Mouse (Mus musculus) hindbrain, embryonic 11.5 days (tissue): Measurements from ENCODE around the gene Gfi1b. TPM values are rescaled to one million over a fixed set of nuclear protein-coding genes. Genes with fewer than 3 reads are reported as not detected.

ENCODE experiments used
- ATAC-seq: fragments of 200-750 bp; cut with Nextera tagmentation; 2 replicates; pipeline ENCODE4 v1.8.0; 2017; ENCODE audit warnings: mild to moderate bottlenecking, moderate TSS enrichment, moderate library complexity; ENCODE audit not compliant: low FRiP score
- DNase-seq: peaks from one replicate; pipeline ENCODE4 v3.0.0-alpha.2; 2015; ENCODE audit warnings: low spot score
- H3K27ac ChIP-seq: fragments of 300-500 bp; sonication (generic); 2 replicates; pipeline ENCODE4 v1.5.1; 2014; ENCODE audit warnings: mild to moderate bottlenecking, low read depth, low read length
- H3K27me3 ChIP-seq: fragments of 300-500 bp; sonication (generic); 2 replicates; pipeline ENCODE4 v1.6.1; 2014; ENCODE audit warnings: mild to moderate bottlenecking, low read length, moderate library complexity, mixed read lengths; ENCODE audit not compliant: control insufficient read depth, insufficient read depth
- H3K36me3 ChIP-seq: fragments of 300-500 bp; sonication (generic); 2 replicates; pipeline ENCODE4 v1.6.1; 2014; ENCODE audit warnings: mild to moderate bottlenecking, low read length, moderate library complexity, mixed read lengths; ENCODE audit not compliant: control insufficient read depth, insufficient read depth
- H3K4me1 ChIP-seq: fragments of 300-500 bp; sonication (generic); replicated peaks from 2 replicates; pipeline ENCODE4 v1.6.1; 2014; ENCODE audit warnings: low read length, mixed read lengths; ENCODE audit not compliant: control insufficient read depth, insufficient read depth
- H3K4me2 ChIP-seq: fragments of 300-500 bp; sonication (generic); replicated peaks from 2 replicates; pipeline ENCODE4 v1.6.1; 2014; ENCODE audit warnings: mild to moderate bottlenecking, low read depth, low read length
- H3K4me3 ChIP-seq: fragments of 300-500 bp; sonication (generic); 2 replicates; pipeline ENCODE4 v1.5.1; 2014; ENCODE audit warnings: low read depth, low read length
- H3K9ac ChIP-seq: fragments of 300-500 bp; sonication (generic); 2 replicates; pipeline ENCODE4 v1.6.1; 2014; ENCODE audit warnings: low read depth, low read length
- H3K9me3 ChIP-seq: fragments of 300-500 bp; sonication (generic); 2 replicates; pipeline ENCODE4 v1.6.1; 2016; ENCODE audit warnings: low read length; ENCODE audit not compliant: control insufficient read depth
- WGBS: fragments of 180-500 bp; shearing (Covaris S2); extraction: QIAGEN DNeasy Blood & Tissue Kit; methylation state at CpG from one replicate; pipeline ENCODE4 v1.1.7; 2014; 5-methylcytosine and 5-hydroxymethylcytosine counted together
- polyA plus RNA-seq: library from polyadenylated mRNA; unstranded; fragments of >200 nt; fragmentation: Nextera tagmentation; extraction: Ambion mirVana; gene quantifications from 2 replicates; pipeline ENCODE4 v1.2.1, GENCODE M21; 2014

The Gfi1b gene
- polyA plus RNA-seq, 1 experiment from 2014 or later: 3.1 TPM

DNA sequence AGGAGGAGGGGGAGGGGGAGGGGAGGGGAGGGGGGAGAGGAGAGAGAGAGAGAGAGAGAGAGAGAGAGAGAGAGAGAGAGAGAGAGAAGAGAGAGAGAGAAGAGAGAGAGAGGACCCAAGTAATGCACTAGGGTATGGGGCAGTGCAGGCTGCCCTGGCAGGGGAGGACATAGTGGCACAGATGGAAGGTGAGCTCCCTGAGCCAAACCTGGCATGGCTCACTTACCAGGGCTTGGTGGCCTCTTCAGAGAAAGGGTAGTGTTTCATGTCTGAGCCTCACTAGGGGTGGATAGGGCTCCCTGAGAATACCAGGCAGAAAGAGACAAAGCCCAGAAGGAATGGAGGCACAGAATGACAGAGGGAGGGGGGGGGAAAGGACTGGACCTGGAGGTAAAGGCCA lies 58.0 kb downstream of the Gfi1b start:
- no peak for DNase-seq
- Histone ChIP-seq H3K9me3 (no peaks in the 10 kb centered on the region), H3K36me3 (peaks cover 5% of the 10 kb centered on the region; the same call in 1 of the 2 replicates), H3K27ac (no peak overlapping the region), H3K4me1 (no peaks in the 10 kb centered on the region), H3K27me3 (no peaks in the 10 kb centered on the region), H3K4me3 (no peak overlapping the region), H3K4me2 (no peak overlapping the region), H3K9ac (no peak overlapping the region)
- ATAC-seq: no peak

DNA sequence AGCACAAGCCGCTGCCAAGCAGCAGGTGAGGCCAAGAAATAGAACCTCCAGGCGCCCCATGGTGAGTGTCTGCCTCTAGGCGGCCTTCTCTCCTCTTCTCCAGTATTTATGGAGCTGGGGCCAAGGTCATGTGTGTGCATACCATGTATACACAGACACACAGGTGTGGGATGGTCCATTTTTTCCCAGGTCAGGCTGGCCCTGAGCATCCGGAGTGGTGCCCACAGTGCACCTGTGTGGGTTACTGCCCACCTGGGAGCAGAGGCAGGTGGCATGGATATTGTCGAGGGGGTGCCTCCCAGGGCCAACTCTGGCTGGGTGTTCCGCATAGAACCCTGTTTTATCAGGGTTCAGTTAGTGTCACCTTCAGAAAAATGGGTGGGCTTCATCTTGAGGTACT lies 58.5 kb downstream of the Gfi1b start, which contains the start of gene Cel:
Gene Cel, minus strand, starts transcription at position 101 of the 400 bp plus-strand sequence.
- DNase-seq (no peak), ATAC-seq (no peak)

More for the DNA sequence above, 58.5 kb downstream of the Gfi1b start, which contains the start of gene Cel:
- Histone ChIP-seq H3K9me3 (no peaks in the 10 kb centered on the region), H3K4me3 (no peak within 1 kb of the TSS), H3K27ac (no peak within 1 kb of the TSS), H3K36me3 (peaks cover 5% of the 10 kb centered on the region; the same call in 1 of the 2 replicates), H3K9ac (no peak within 1 kb of the TSS), H3K27me3 (no peaks in the 10 kb centered on the region), H3K4me2 (no peak within 1 kb of the TSS), H3K4me1 (no peaks in the 10 kb centered on the region)
- WGBS: 76% methylated on average over 6 of the region's 6 CpGs

Other genes with a start within 250 kb of the Gfi1b start
- gene Ppp1r26, start 175.2 kb downstream of the Gfi1b start, polyA plus RNA-seq: 3.4 and 4.3 TPM in 2 replicates
- 3.2 and 3.4 TPM in 2 replicates for gene 1700007K13Rik, start 155.7 kb downstream of the Gfi1b start, polyA plus RNA-seq
- 62.8 and 66.4 TPM in 2 replicates for gene Mrps2, start 153.9 kb downstream of the Gfi1b start, polyA plus RNA-seq
- gene Gbgt1, start 125.1 kb downstream of the Gfi1b start, polyA plus RNA-seq: 0.38 and 1.1 TPM in 2 replicates
- 0.73 TPM in 1 of 2 replicates, not detected in the other for gene Gm10134, start 115.9 kb downstream of the Gfi1b start, polyA plus RNA-seq
- gene Ralgds, start 108.9 kb downstream of the Gfi1b start, polyA plus RNA-seq: 55.9 and 63.0 TPM in 2 replicates
- not detected in 2 replicates for gene Cel, start 58.6 kb downstream of the Gfi1b start, polyA plus RNA-seq
- gene Gtf3c5, start 38.2 kb downstream of the Gfi1b start, polyA plus RNA-seq: 38.1 and 38.2 TPM in 2 replicates
- 22.4 and 25.1 TPM in 2 replicates for gene Tsc1, start 19.2 kb upstream of the Gfi1b start, polyA plus RNA-seq
- gene Spaca9, start 77.7 kb upstream of the Gfi1b start, polyA plus RNA-seq: 3.3 and 5.3 TPM in 2 replicates
- 1.3 and 1.5 TPM in 2 replicates for gene Ak8, start 78.2 kb upstream of the Gfi1b start, polyA plus RNA-seq
- gene Gtf3c4, start 218.4 kb upstream of the Gfi1b start, polyA plus RNA-seq: 29.5 and 33.3 TPM in 2 replicates
- gene Ddx31, start 218.4 kb upstream of the Gfi1b start, polyA plus RNA-seq: 18.5 and 19.8 TPM in 2 replicates